Mouse (Mus musculus) C2C12 (cell line): Measurements from ENCODE around the gene Ebf1.

Source experiments
- CTCF ChIP-seq: IDR thresholded peaks from one replicate; pipeline ENCODE4 v1.5.1; 2011; ENCODE audit not compliant: control insufficient read depth, insufficient read depth, insufficient read length
- MYOG ChIP-seq: IDR thresholded peaks from one replicate; pipeline ENCODE4 v1.6.1; 2011; ENCODE audit not compliant: control insufficient read depth, insufficient read length; ENCODE audit errors: extremely low read depth

DNA sequence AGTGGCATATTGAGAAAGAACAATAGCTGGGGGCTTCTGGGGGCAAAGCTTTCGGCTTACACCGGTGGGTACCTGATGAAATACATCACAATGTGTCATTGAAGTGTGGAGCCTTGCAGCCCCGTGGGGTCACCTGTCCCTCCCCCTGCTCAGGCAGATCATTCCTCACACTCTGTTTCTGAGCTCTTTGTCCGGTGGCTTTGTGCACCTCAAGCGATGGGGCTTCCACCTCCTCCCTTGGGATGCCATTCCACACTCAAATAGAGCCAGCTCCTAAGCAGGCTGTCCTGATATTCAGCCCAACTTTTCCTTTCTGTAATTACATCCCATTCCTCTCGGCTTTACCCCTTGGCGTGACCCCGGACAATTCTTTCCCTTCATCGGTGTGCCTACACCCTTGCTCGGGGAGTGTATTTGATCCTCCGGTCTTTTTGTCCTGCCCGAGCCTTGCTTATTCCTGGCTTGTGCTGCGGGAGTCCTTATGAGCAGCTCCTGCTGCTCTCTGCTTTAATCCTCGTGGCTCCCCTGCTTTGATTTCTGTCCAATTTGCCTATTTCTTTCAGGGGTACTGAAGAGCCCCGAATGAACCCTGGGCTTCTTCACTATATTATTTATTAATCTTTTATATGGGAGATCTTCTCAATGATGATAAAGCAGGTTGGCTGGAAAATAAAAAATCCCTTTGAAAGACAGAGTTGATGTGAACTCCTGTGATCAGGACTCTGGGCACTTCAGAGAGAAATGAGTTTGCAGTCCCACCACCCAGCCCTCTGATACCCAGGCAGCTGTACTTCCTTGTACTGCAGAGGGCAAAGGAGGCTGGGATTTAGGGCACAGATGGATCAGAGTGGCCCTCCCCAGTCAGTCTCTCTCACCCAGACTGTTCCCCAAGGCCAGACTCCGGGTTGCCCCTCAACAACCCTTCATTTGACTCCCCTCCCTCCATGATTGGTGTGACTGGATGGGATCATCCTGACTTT lies 160.5 kb downstream of the Ebf1 start:
- TF ChIP-seq CTCF (no peak), MYOG (no peak)
